Mouse (Mus musculus): ENCODE measurements around the gene Pdk4.

Gene Pdk4

DNA sequence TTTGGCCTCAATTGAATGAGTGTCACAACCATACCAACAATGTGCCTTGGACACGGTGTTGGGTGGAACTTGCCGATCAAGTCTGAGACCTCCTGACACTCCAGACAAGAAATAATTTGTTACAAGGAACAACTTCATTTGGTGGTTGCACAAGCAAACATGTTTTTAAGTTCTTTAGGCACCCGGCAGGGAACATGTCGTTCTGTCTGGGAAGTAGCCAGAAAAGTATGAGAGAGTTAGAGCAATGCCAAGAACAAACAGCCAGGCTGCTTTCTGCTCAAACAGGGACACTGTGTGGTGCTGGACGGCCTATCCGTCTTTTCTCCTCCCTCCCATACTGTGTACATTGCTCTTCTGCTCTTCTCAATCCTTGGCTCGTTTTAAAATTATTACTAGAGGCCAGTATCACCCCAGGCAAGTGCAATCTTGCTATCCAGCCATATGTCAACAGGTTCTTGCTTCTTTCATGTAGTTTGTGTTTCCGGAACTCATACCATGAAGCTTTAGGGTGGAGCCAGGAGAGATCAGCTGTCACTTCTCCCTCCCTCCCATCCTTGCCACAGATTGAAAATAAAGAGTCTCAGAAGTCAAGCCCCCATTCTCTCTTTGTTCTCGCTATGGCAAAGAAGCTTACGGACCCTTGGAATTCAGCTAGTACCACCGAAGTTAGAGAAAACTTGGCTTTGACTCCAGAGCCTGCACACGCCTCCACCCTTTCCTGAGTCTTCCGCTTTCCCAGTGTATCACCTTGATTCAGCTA is 52.8 kb downstream of the Pdk4 start:
- DNase-seq, result no peak

DNA sequence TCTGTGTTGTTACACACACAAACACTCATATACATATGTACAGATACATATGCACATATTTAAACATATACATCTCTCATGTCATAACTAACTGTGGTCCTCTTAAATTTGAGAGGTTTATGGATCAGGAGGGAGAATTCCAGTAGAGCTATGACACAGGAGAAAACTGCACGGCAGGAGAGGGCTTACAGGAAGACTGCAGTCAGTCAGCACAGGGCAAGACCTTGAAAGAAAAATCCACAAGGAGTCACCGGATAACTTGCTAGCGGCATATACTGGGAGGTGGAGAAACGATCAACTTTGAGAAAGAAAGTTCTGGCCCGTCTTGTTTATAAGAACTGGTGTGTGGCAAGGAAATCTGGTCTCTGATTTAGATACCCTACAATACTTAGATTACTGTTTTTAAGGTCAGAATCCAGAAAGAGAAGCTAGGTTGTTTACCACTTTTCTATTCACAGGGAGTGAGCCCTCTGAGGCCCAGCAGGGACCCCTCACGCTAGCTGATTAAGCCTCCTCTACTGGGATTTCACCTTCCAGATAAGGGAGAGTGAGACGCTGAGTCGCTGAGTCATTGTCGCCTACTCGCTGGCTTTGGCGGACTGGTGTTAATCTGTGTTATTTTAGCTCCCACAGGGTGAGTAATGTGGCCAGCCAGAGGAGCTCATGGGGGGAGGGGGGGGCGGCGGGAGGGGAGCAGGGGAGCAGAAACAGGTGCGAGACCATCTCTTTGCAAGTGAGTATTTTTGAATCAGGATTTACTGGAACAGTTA is 53.6 kb downstream of the Pdk4 start:
- DNase-seq, result no peak

DNA sequence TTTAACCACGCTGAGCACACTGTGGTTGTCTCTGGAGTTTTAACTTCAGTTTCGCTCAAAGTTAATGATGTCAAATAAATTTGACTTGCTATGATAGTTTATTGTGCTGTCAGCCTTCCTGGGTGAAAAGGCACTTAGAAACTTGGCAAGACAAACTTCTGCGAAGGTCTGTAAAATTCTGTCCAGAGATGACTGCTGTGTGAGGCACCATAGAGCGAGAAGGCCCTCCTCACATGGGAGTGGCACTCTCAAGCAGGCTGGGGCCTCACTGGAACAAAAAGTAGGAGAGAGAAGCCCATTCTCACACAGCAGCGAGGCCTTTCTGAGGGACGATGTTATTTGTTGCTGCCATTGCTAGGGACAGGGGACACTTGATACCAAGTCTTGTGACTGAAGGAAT is 54.9 kb downstream of the Pdk4 start:
- no peak for DNase-seq

DNA sequence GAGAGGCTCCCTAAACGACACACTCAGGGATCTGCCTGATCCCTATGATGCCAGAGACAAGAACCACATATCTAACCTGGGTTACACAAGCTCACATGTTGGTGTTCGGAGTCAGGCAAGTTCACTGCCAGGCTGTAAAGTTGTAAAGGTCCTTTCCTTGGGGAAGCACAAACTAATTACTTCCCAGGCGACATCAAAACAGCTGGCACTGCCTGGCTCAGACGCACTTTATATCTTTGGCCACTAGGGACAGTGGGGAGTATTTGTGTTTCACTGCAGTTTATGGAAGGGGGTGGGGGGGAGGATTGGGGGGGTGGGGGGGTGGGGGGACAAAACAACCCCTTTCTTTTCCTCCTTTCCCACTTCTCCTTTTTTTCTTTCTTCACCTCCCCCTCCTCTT is 58.4 kb downstream of the Pdk4 start:
- DNase-seq, result no peak

DNA sequence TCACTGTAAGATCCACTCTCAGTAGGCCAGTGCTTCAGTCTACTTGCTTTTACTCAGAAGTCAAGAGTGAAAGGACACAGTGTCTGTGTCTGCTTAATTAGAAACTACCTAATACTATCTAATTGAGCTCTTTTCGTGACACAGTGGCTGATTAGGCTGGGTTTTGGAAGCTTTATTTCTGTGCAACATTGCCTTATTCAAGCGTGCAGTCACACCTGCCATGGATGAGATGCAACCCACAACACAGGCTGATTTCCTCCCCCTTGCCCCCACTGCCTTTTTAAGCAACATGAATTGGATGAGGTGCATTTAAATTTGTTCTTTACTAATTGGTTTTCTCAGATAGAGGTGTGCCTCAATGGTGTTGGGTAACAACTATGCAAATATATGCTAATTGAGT is 62.2 kb downstream of the Pdk4 start:
- DNase-seq, result no peak
